Mouse (Mus musculus) liver, postnatal 0 days (tissue): Measurements from ENCODE around the gene Pakap.

ENCODE experiments used
- CTCF ChIP-seq: sonication (generic); IDR thresholded peaks from 2 replicates; pipeline ENCODE4 v1.5.1; 2016; ENCODE audit warnings: antibody characterized with exemption, low read depth
- EP300 ChIP-seq: IDR thresholded peaks from 2 replicates; pipeline ENCODE4 v1.6.1; 2016; ENCODE audit warnings: antibody characterized with exemption, low read depth, mild to moderate bottlenecking

- TF ChIP-seq CTCF (no peak), EP300 (no peak)
Observed at GRCm38 (mm10) chr4:57833060-57833459, 265.1 kb downstream of the Pakap start.
